16 mouse cellular contexts compared by ENCODE assay signal in genomic region chr10:8446972-8447371, GRCm38 (mm10).
"Had no signal": no experiment of that assay in that cellular context is flagged by ENCODE, and none has a peak within 500 bp of the region (broad histone marks: within the 10 kb centered on the region; RNA-seq: fewer than 3 reads in every experiment).

No protein-coding gene starts in this region.

- H3K4me1 ChIP-seq: liver, embryonic 15.5 days; midbrain, embryonic 10.5 days; midbrain, embryonic 12.5 days; stomach, embryonic 15.5 days had no signal

- DNase-seq: liver, postnatal 0 days; lung, adult 2 months; lung, postnatal 4 days; midbrain, embryonic 14.5 days; right cerebral cortex, postnatal 14 days; thymus, adult 2 months; thymus, postnatal 25 days had no signal

- H3K27ac ChIP-seq: liver, embryonic 15.5 days; lung, embryonic 15.5 days; midbrain, embryonic 10.5 days; midbrain, embryonic 12.5 days; neural tube, embryonic 13.5 days; neural tube, embryonic 15.5 days; stomach, embryonic 15.5 days; stomach, postnatal 0 days had no signal

- H3K4me3 ChIP-seq: liver, embryonic 15.5 days; lung, embryonic 15.5 days; midbrain, embryonic 10.5 days; midbrain, embryonic 12.5 days; myocyte; neural tube, embryonic 13.5 days; neural tube, embryonic 15.5 days; stomach, embryonic 15.5 days had no signal
